Mouse (Mus musculus) lung, postnatal 0 days (tissue): Measurements from ENCODE around the gene Cap1.

Experiments used
- CTCF ChIP-seq: IDR thresholded peaks from 2 replicates; pipeline ENCODE4 v1.5.1; 2016; ENCODE audit warnings: antibody characterized with exemption, mild to moderate bottlenecking
- EP300 ChIP-seq: IDR thresholded peaks from 2 replicates; pipeline ENCODE4 v1.6.1; 2016; ENCODE audit warnings: antibody characterized with exemption, mild to moderate bottlenecking, control low read depth

GRCm38 (mm10) chr4:122905359-122905758 lies 19.5 kb upstream of the Cap1 start:
- TF ChIP-seq CTCF (no peak), EP300 (no peak)
